Mouse (Mus musculus): ENCODE results near the gene Ikzf4. TPM values are rescaled to one million over a fixed set of nuclear protein-coding genes. Genes with fewer than 3 reads are reported as not detected.
A peak's percentile ranks its signal among the peaks of the same experiment; 100 is the strongest.

The Ikzf4 gene
- polyA plus RNA-seq, 1 experiment, result not detected

DNA sequence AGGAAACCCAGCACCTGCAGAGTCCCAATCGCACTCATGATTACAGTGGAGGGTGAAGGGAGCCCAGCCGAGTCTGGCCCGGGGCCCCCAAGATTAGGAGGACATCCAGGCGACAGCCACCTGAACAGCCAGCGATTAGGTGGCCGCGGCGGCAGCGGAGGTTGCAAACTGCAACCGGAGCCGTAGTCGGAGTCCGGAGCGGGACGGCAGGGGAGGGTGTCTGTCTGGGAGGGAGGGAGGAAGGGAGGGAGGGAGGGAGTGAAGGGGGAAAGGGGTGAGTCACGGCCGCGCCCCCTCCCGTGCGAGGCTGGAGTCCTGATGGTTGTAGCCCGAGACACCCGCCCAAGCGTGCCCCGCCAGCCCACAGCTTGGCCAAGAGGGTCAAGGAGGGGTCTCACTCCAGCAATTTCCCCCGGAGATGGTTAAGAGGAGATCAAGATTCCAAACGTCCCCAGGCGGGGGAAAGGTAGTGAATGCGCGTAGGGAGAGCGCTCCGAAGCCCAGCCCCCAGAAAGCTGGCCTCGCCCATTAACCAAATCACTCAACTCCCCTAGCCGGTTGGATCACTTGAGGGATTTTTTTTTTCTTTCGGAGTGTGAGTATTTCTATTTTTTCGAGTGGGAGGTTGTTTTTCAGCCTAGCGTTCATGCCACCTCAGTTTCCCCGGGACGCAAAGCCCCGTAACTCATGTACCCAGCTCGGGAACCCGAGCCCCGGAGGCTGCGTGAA is 56.2 kb downstream of the Ikzf4 start, which contains the start of gene Erbb3:
TSS of gene Erbb3 (minus strand) at position 189 of the 729 bp plus-strand sequence.
- WGBS, result under 1% methylated on average over 43 of the region's 43 CpGs
- TF ChIP-seq POLR2A (IDR thresholded peaks at IDR 0.05; ENCODE audit: borderline replicate concordance, control insufficient read depth, low read depth, low read length) (no peak), CTCF (IDR thresholded peaks at IDR 0.05; ENCODE audit: control insufficient read depth, insufficient read depth, low read length) (no peak)
- Histone ChIP-seq H3K4me1 (ENCODE audit: control insufficient read depth, insufficient read depth, low read length) (no peaks in the 10 kb centered on the region; the same call in 1 of the 2 replicates), H3K27ac (ENCODE audit: control insufficient read depth, insufficient read depth, low read depth, low read length, poor library complexity) (no peak within 1 kb of the TSS), H3K4me3 (replicated peaks; ENCODE audit: control insufficient read depth, low read depth, low read length) (peak within 1 kb of the TSS; percentile 59)

DNA sequence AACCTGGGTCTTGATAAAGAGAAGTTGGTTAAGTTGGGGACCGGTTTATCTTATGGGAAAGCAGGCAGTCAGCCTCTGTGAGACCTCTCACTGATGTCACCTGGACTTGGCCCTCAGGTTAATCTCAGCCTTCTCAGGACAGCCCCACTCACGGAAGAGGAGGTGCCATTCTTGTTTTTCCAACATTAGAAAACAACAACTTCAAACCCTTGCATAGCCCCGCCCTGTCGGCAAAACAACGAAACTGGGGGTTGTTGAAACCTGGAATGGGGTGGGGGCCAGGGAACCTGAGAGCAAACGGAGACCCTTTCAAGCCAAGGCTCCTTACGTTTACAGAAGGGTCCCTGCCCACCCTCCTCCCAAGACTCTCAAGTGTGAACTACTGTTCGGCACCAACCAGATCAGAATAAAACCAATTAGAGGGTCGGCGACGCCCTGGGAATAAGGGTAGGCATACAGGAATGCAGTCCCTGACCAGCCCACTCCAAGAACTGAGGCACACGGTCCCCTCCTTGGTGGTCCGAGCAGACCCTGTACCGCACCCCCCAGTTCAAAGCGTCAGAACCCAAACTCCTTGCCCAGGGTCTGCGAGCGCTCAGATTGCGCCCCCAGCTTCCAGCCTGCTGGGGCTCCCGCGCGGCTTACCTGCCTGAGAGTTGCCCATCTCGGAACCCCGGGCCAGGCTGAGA is 56.9 kb downstream of the Ikzf4 start:
- no peaks in the 10 kb centered on the region; the same call in 1 of the 2 replicates for H3K4me1 ChIP-seq (ENCODE audit: control insufficient read depth, insufficient read depth, low read length)
- TF ChIP-seq POLR2A (IDR thresholded peaks at IDR 0.05; ENCODE audit: borderline replicate concordance, control insufficient read depth, low read depth, low read length) (no peak), CTCF (IDR thresholded peaks at IDR 0.05; ENCODE audit: control insufficient read depth, insufficient read depth, low read length) (no peak)
- no peak overlapping the region for H3K4me3 ChIP-seq (replicated peaks; ENCODE audit: control insufficient read depth, low read depth, low read length)
- WGBS, result 11% methylated on average over 23 of the region's 23 CpGs
- H3K27ac ChIP-seq (ENCODE audit: control insufficient read depth, insufficient read depth, low read depth, low read length, poor library complexity), result no peak overlapping the region

DNA sequence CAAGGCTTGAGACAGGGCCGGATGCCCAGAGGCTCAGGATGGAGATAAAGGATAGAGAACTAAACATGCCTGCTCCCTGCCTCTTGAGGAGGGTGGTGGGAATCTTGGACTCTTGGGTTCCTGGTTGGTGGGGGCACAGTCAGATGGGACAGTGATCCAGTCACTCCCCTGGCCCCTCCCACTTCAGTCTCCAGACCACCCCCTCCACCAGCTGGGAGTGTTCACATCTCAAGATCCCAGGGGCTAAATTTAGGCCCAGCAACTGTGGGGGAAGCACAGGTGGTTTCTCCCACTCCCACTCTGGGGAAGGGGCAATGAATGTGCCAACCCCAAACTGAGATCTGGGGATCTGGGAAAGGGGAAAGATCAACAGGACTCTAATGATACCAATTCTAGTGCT is 57.7 kb downstream of the Ikzf4 start:
- H3K27ac ChIP-seq (ENCODE audit: control insufficient read depth, insufficient read depth, low read depth, low read length, poor library complexity), result no peak overlapping the region
- WGBS, result 61% methylated on average over 1 of the region's 1 CpGs
- no peaks in the 10 kb centered on the region; the same call in 1 of the 2 replicates for H3K4me1 ChIP-seq (ENCODE audit: control insufficient read depth, insufficient read depth, low read length)
- TF ChIP-seq POLR2A (IDR thresholded peaks at IDR 0.05; ENCODE audit: borderline replicate concordance, control insufficient read depth, low read depth, low read length), result no peak
- no peak for TF ChIP-seq CTCF (IDR thresholded peaks at IDR 0.05; ENCODE audit: control insufficient read depth, insufficient read depth, low read length)
- no peak overlapping the region for H3K4me3 ChIP-seq (replicated peaks; ENCODE audit: control insufficient read depth, low read depth, low read length)

DNA sequence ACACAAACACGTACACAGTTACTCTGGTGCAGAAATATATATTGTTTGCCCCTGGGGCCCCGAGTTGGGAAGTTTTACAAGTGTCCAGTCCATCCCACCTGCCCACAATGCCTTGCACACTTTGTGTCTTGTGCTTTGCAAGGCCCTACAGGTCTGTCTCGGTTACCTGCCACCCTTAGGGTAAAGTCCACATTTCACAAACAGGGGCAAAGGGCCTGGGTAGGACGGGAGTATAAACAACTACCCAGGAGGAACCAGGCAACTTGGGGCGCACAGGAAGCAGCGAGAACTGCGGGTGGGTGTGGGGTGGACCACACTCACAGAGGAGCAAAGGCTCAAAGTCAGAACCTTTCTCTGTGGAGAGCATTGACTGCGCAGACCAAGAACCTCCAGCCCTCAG is 58.1 kb downstream of the Ikzf4 start:
- Histone ChIP-seq H3K4me1 (ENCODE audit: control insufficient read depth, insufficient read depth, low read length) (no peaks in the 10 kb centered on the region; the same call in 1 of the 2 replicates), H3K4me3 (replicated peaks; ENCODE audit: control insufficient read depth, low read depth, low read length) (no peak overlapping the region), H3K27ac (ENCODE audit: control insufficient read depth, insufficient read depth, low read depth, low read length, poor library complexity) (no peak overlapping the region)
- no peak for TF ChIP-seq POLR2A (IDR thresholded peaks at IDR 0.05; ENCODE audit: borderline replicate concordance, control insufficient read depth, low read depth, low read length)
- 45% methylated on average over 8 of the region's 8 CpGs for WGBS

DNA sequence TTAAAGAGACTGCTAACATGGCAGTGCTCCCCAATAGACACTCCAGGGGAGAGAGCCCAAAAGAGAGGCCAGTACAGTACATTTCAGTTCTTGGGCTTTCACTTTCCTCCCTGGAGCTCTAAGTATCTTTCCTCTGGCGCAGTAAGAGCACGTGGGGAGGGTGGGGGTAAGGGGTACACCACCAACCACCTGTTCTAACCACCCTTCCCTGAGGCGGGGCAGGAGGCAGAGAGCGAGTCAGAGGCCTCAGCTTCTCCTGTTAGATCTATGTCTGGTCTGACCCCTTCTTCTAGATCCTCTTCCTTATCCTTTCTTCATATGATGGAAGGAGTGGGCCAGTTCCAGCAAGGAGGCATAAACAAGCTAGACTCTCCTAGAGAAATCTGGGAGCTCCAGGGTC is 58.7 kb downstream of the Ikzf4 start:
- 30% methylated on average over 4 of the region's 4 CpGs for WGBS
- TF ChIP-seq POLR2A (IDR thresholded peaks at IDR 0.05; ENCODE audit: borderline replicate concordance, control insufficient read depth, low read depth, low read length) (no peak), CTCF (IDR thresholded peaks at IDR 0.05; ENCODE audit: control insufficient read depth, insufficient read depth, low read length) (no peak)
- H3K27ac ChIP-seq (ENCODE audit: control insufficient read depth, insufficient read depth, low read depth, low read length, poor library complexity), result no peak overlapping the region
- H3K4me1 ChIP-seq (ENCODE audit: control insufficient read depth, insufficient read depth, low read length), result no peaks in the 10 kb centered on the region
- no peak overlapping the region for H3K4me3 ChIP-seq (replicated peaks; ENCODE audit: control insufficient read depth, low read depth, low read length)

DNA sequence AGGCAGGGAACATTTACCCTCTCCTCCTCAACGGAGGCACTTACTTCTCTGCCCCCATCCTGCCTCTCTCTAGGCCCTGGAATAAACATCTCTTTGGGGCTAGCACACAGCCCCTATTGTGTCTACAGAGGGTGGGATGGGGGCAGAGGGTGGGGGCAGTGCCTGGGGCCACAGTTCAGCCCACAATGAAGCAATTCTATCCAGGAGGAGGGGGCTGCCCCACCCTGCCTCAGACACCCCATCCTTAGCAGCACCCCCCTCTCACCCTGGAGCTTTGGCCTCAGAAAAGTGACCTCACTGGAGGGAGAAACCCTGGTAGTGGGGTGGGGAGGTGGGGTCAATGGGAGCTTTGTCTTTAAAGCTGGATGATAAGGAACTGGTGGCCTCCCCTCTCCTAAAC is 59.2 kb downstream of the Ikzf4 start:
- no peak overlapping the region for H3K27ac ChIP-seq (ENCODE audit: control insufficient read depth, insufficient read depth, low read depth, low read length, poor library complexity)
- 64% methylated on average over 1 of the region's 1 CpGs for WGBS

DNA sequence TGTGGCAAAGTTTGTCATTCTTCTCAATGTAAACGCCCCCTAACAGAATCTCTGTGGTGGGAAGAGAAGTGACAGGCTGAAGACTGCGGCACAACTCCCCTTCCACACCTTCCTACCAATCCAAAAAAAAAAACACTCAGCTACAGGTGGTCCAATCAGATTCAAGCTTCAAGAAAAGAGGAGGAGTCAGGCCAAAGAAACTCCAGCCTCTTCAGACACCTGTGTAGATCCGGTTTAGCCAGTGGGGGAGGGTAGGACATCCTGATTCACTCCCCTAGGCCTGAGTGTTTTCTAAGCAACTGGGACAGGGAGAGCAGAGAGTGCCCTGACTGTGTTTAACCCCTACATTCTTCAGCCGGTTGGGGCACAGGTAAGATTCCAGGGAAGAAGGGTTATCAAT is 61.4 kb downstream of the Ikzf4 start:
- H3K27ac ChIP-seq (ENCODE audit: control insufficient read depth, insufficient read depth, low read depth, low read length, poor library complexity), result no peak overlapping the region
- 45% methylated on average over 4 of the region's 4 CpGs for WGBS

More for the DNA sequence above, 59.2 kb downstream of the Ikzf4 start:
- no peaks in the 10 kb centered on the region for H3K4me1 ChIP-seq (ENCODE audit: control insufficient read depth, insufficient read depth, low read length)
- TF ChIP-seq POLR2A (IDR thresholded peaks at IDR 0.05; ENCODE audit: borderline replicate concordance, control insufficient read depth, low read depth, low read length) (no peak), CTCF (IDR thresholded peaks at IDR 0.05; ENCODE audit: control insufficient read depth, insufficient read depth, low read length) (no peak)
- H3K4me3 ChIP-seq (replicated peaks; ENCODE audit: control insufficient read depth, low read depth, low read length), result no peak overlapping the region

DNA sequence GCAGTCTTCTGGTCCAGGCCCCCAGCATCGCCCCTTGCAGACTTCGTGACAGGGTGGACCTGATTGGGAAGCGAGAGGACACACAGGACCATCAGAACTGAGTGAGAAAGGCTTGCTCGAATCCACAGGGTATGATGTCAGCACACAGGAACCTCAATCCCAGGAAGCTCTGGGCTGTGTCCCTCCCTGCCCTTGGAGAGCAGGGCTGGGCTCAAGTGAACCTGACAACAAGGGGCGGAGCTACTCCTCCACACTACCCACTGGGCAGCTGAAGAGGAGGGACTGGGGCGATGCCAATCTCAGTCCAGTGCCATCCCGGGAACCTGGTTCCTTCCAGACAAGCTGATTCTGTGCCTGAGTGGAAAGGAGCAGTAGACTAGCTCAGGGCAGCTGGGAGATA is 62.1 kb downstream of the Ikzf4 start:
- no peak overlapping the region for H3K27ac ChIP-seq (ENCODE audit: control insufficient read depth, insufficient read depth, low read depth, low read length, poor library complexity)
- 61% methylated on average over 7 of the region's 7 CpGs for WGBS
- no peaks in the 10 kb centered on the region for H3K4me1 ChIP-seq (ENCODE audit: control insufficient read depth, insufficient read depth, low read length)
- TF ChIP-seq POLR2A (IDR thresholded peaks at IDR 0.05; ENCODE audit: borderline replicate concordance, control insufficient read depth, low read depth, low read length) (no peak), CTCF (IDR thresholded peaks at IDR 0.05; ENCODE audit: control insufficient read depth, insufficient read depth, low read length) (no peak)
- no peak overlapping the region for H3K4me3 ChIP-seq (replicated peaks; ENCODE audit: control insufficient read depth, low read depth, low read length)

More for the DNA sequence above, 61.4 kb downstream of the Ikzf4 start:
- H3K4me3 ChIP-seq (replicated peaks; ENCODE audit: control insufficient read depth, low read depth, low read length), result no peak overlapping the region
- no peaks in the 10 kb centered on the region for H3K4me1 ChIP-seq (ENCODE audit: control insufficient read depth, insufficient read depth, low read length)
- TF ChIP-seq CTCF (IDR thresholded peaks at IDR 0.05; ENCODE audit: control insufficient read depth, insufficient read depth, low read length), result no peak
- TF ChIP-seq POLR2A (IDR thresholded peaks at IDR 0.05; ENCODE audit: borderline replicate concordance, control insufficient read depth, low read depth, low read length), result no peak

Other genes starting within 250 kb of the Ikzf4 start
- not detected in 2 replicates for gene Slc39a5, start 244.8 kb downstream of the Ikzf4 start, polyA plus RNA-seq (2011; ENCODE audit: insufficient read depth, insufficient read length, low replicate concordance, missing spikeins)
- gene Nabp2, start 234.5 kb downstream of the Ikzf4 start, polyA plus RNA-seq (2011; ENCODE audit: insufficient read depth, insufficient read length, low replicate concordance, missing spikeins), result 26.4 and 40.0 TPM in 2 replicates
- gene Rnf41, start 234.3 kb downstream of the Ikzf4 start, polyA plus RNA-seq (2011; ENCODE audit: insufficient read depth, insufficient read length, low replicate concordance, missing spikeins), result 8.5 and 17.3 TPM in 2 replicates
- 45.0 and 74.4 TPM in 2 replicates for gene Smarcc2, start 186.7 kb downstream of the Ikzf4 start, polyA plus RNA-seq (2011; ENCODE audit: insufficient read depth, insufficient read length, low replicate concordance, missing spikeins)
- gene Myl6, start 151.8 kb downstream of the Ikzf4 start, polyA plus RNA-seq (2011; ENCODE audit: insufficient read depth, insufficient read length, low replicate concordance, missing spikeins), result 1,368 and 2,050 TPM in 2 replicates
- 0.79 and 2.4 TPM in 2 replicates for gene Myl6b, start 147.3 kb downstream of the Ikzf4 start, polyA plus RNA-seq (2011; ENCODE audit: insufficient read depth, insufficient read length, low replicate concordance, missing spikeins)
- gene Esyt1, start 120.1 kb downstream of the Ikzf4 start, polyA plus RNA-seq (2011; ENCODE audit: insufficient read depth, insufficient read length, low replicate concordance, missing spikeins), result 26.2 and 36.1 TPM in 2 replicates
- 7.0 and 9.8 TPM in 2 replicates for gene Zc3h10, start 98.2 kb downstream of the Ikzf4 start, polyA plus RNA-seq (2011; ENCODE audit: insufficient read depth, insufficient read length, low replicate concordance, missing spikeins)
- 2,208 and 2,695 TPM in 2 replicates for gene Rpl41, start 96.7 kb downstream of the Ikzf4 start, polyA plus RNA-seq (2011; ENCODE audit: insufficient read depth, insufficient read length, low replicate concordance, missing spikeins)
- 80.3 and 116 TPM in 2 replicates for gene Pa2g4, start 80.0 kb downstream of the Ikzf4 start, polyA plus RNA-seq (2011; ENCODE audit: insufficient read depth, insufficient read length, low replicate concordance, missing spikeins)
- gene Erbb3, start 56.3 kb downstream of the Ikzf4 start, polyA plus RNA-seq (2011; ENCODE audit: insufficient read depth, insufficient read length, low replicate concordance, missing spikeins), result 0.59 and 0.75 TPM in 2 replicates
- 1,015 and 1,193 TPM in 2 replicates for gene Rps26, start 19.2 kb downstream of the Ikzf4 start, polyA plus RNA-seq (2011; ENCODE audit: insufficient read depth, insufficient read length, low replicate concordance, missing spikeins)
- gene Suox, start 28.1 kb upstream of the Ikzf4 start, polyA plus RNA-seq (2011; ENCODE audit: insufficient read depth, insufficient read length, low replicate concordance, missing spikeins), result 10.8 and 11.6 TPM in 2 replicates
- gene Rab5b, start 50.3 kb upstream of the Ikzf4 start, polyA plus RNA-seq (2011; ENCODE audit: insufficient read depth, insufficient read length, low replicate concordance, missing spikeins), result 26.4 and 35.4 TPM in 2 replicates
- gene Pmel, start 58.2 kb upstream of the Ikzf4 start, polyA plus RNA-seq (2011; ENCODE audit: insufficient read depth, insufficient read length, low replicate concordance, missing spikeins), result 1.4 TPM in 1 of 2 replicates, not detected in the other
- gene Cdk2, start 59.0 kb upstream of the Ikzf4 start, polyA plus RNA-seq (2011; ENCODE audit: insufficient read depth, insufficient read length, low replicate concordance, missing spikeins), result 60.6 and 62.9 TPM in 2 replicates
- gene Dgka, start 98.9 kb upstream of the Ikzf4 start, polyA plus RNA-seq (2011; ENCODE audit: insufficient read depth, insufficient read length, low replicate concordance, missing spikeins), result 19.2 and 41.7 TPM in 2 replicates
- gene Pym1, start 101.9 kb upstream of the Ikzf4 start, polyA plus RNA-seq (2011; ENCODE audit: insufficient read depth, insufficient read length, low replicate concordance, missing spikeins), result 58.3 and 76.9 TPM in 2 replicates
- gene Mmp19, start 144.9 kb upstream of the Ikzf4 start, polyA plus RNA-seq (2011; ENCODE audit: insufficient read depth, insufficient read length, low replicate concordance, missing spikeins), result 2.4 and 5.1 TPM in 2 replicates
- 12.2 and 20.7 TPM in 2 replicates for gene Dnajc14, start 158.1 kb upstream of the Ikzf4 start, polyA plus RNA-seq (2011; ENCODE audit: insufficient read depth, insufficient read length, low replicate concordance, missing spikeins)
- 2.8 and 8.3 TPM in 2 replicates for gene Tmem198b, start 158.4 kb upstream of the Ikzf4 start, polyA plus RNA-seq (2011; ENCODE audit: insufficient read depth, insufficient read length, low replicate concordance, missing spikeins)
- gene Sarnp, start 171.3 kb upstream of the Ikzf4 start, polyA plus RNA-seq (2011; ENCODE audit: insufficient read depth, insufficient read length, low replicate concordance, missing spikeins), result 45.2 and 73.3 TPM in 2 replicates
- gene Ormdl2, start 175.7 kb upstream of the Ikzf4 start, polyA plus RNA-seq (2011; ENCODE audit: insufficient read depth, insufficient read length, low replicate concordance, missing spikeins), result 24.9 and 25.4 TPM in 2 replicates
- 2.4 and 3.6 TPM in 2 replicates for gene Gdf11, start 245.7 kb upstream of the Ikzf4 start, polyA plus RNA-seq (2011; ENCODE audit: insufficient read depth, insufficient read length, low replicate concordance, missing spikeins)

Measured in bone marrow, adult 2 months (tissue).